ENCODE assay signal across 9 mouse cellular contexts in the genomic region with DNA sequence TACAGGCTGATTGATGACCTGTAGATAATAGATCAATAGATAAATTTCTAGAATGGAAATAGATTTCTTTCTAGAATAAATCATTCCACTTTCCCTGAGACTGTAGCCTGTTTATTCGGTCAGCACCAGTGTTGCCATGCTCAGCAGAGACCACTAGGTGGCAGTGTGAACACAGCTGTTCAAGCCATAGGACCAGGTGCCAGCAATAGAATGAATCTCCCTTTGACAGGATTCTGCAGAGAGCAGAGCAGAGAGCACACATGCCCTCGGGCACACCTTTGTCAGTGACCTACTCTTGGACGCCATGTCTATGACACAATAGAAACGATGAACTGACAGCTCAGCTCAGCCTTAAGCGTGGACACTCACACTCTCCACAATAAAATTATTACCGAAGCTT.
DNase-seq lines count a peak whose midpoint lies in the region; ATAC-seq and TF ChIP-seq lines count a peak whose summit lies in the region.
"Had no signal": no experiment of that assay in that cellular context is flagged by ENCODE, and none has a peak within 500 bp of the region (broad histone marks: within the 10 kb centered on the region; RNA-seq: fewer than 3 reads in every experiment).

No protein-coding gene starts in this region.

- H3K4me3 ChIP-seq in bone marrow, adult 2 months (replicated peaks; ENCODE audit: control insufficient read depth, low read depth, low read length), result no peak overlapping the region
- no peak overlapping the region for H3K4me3 ChIP-seq in embryonic facial prominence, embryonic 15.5 days (replicated peaks)
- no peak overlapping the region for H3K4me3 ChIP-seq in kidney, postnatal 0 days (replicated peaks; ENCODE audit: low read depth, low read length)
- no peak overlapping the region for H3K4me3 ChIP-seq in liver, embryonic 13.5 days (replicated peaks)
- no peak overlapping the region for H3K4me3 ChIP-seq in neural tube, embryonic 12.5 days
- H3K4me3 ChIP-seq in stomach, embryonic 16.5 days (replicated peaks; ENCODE audit: low read length), result no peak overlapping the region
- H3K4me3 ChIP-seq: erythroblast, embryonic 14.5 days had no signal

- no peak overlapping the region for H3K27ac ChIP-seq in bone marrow, adult 2 months (ENCODE audit: control insufficient read depth, insufficient read depth, low read depth, low read length, poor library complexity)
- H3K27ac ChIP-seq in embryonic facial prominence, embryonic 15.5 days (replicated peaks), result no peak overlapping the region
- H3K27ac ChIP-seq in kidney, postnatal 0 days, result no peak overlapping the region
- no peak overlapping the region for H3K27ac ChIP-seq in liver, embryonic 13.5 days
- no peak overlapping the region for H3K27ac ChIP-seq in neural tube, embryonic 12.5 days
- H3K27ac ChIP-seq in stomach, embryonic 16.5 days (ENCODE audit: low read length), result no peak overlapping the region

- H3K36me3 ChIP-seq in embryonic facial prominence, embryonic 15.5 days, result 0 out of 2 replicates have a peak, but pooled peaks cover 7% of the 10 kb centered on the region
- peaks cover 11% of the 10 kb centered on the region; the same call in 1 of the 2 replicates for H3K36me3 ChIP-seq in kidney, postnatal 0 days (ENCODE audit: insufficient read depth, low read length)
- H3K36me3 ChIP-seq in liver, embryonic 13.5 days, result peaks cover 24% of the 10 kb centered on the region
- H3K36me3 ChIP-seq in neural tube, embryonic 12.5 days, result peaks cover 21% of the 10 kb centered on the region
- H3K36me3 ChIP-seq in stomach, embryonic 16.5 days (ENCODE audit: control insufficient read depth, insufficient read depth, low read length), result peaks cover 3% of the 10 kb centered on the region; the same call in 1 of the 2 replicates

- WGBS in bone marrow, adult 2 months, result 24% methylated on average over 6 of the region's 6 CpGs
- 21% methylated on average over 6 of the region's 6 CpGs for WGBS in embryonic facial prominence, embryonic 15.5 days
- WGBS in kidney, postnatal 0 days, result 16% methylated on average over 6 of the region's 6 CpGs
- WGBS in liver, embryonic 13.5 days (ENCODE audit: insufficient replicate concordance), result 28% methylated on average over 6 of the region's 6 CpGs
- WGBS in neural tube, embryonic 12.5 days, result 19% methylated on average over 6 of the region's 6 CpGs
- 22% methylated on average over 6 of the region's 6 CpGs for WGBS in stomach, embryonic 16.5 days

- no peak overlapping the region for H3K9ac ChIP-seq in embryonic facial prominence, embryonic 15.5 days
- H3K9ac ChIP-seq in kidney, postnatal 0 days (ENCODE audit: low read depth, low read length), result no peak overlapping the region
- H3K9ac ChIP-seq in liver, embryonic 13.5 days, result no peak overlapping the region
- H3K9ac ChIP-seq in neural tube, embryonic 12.5 days, result no peak overlapping the region
- H3K9ac ChIP-seq in stomach, embryonic 16.5 days (ENCODE audit: low read length), result no peak overlapping the region

- no peaks in the 10 kb centered on the region for H3K27me3 ChIP-seq in embryonic facial prominence, embryonic 15.5 days
- no peaks in the 10 kb centered on the region for H3K27me3 ChIP-seq in kidney, postnatal 0 days (ENCODE audit: insufficient read depth, low read length)
- no peaks in the 10 kb centered on the region for H3K27me3 ChIP-seq in liver, embryonic 13.5 days
- H3K27me3 ChIP-seq in neural tube, embryonic 12.5 days (replicated peaks), result no peaks in the 10 kb centered on the region
- H3K27me3 ChIP-seq in stomach, embryonic 16.5 days (ENCODE audit: control insufficient read depth, insufficient read depth, low read length), result no peaks in the 10 kb centered on the region

- peak; percentile 97 for TF ChIP-seq CTCF in bone marrow, adult 2 months (IDR thresholded peaks at IDR 0.05; ENCODE audit: control insufficient read depth, insufficient read depth, low read length)
- peak; percentile 97 for TF ChIP-seq CTCF in kidney, postnatal 0 days (IDR thresholded peaks at IDR 0.05; ENCODE audit: low read depth)

- peak; percentile 86 for DNase-seq in CD4-positive, CD25-positive, alpha-beta regulatory T cell, adult 2 months (ENCODE audit: low read depth, low spot score)
- peak; percentile 51 to 69 for DNase-seq in heart, adult 9 months (ENCODE audit: low spot score in 2 of 2)
- DNase-seq in kidney, postnatal 0 days (ENCODE audit: low spot score), result peak; percentile 90
- peak; percentile 49 for DNase-seq in liver, embryonic 13.5 days

- no peak for TF ChIP-seq POLR2A in bone marrow, adult 2 months (IDR thresholded peaks at IDR 0.05; ENCODE audit: borderline replicate concordance, control insufficient read depth, low read depth, low read length)

- ATAC-seq in embryonic facial prominence, embryonic 15.5 days (ENCODE audit: insufficient number of reproducible peaks, low FRiP score, low TSS enrichment, low read depth), result peak; percentile 25; the same call in 1 of the 2 replicates
- ATAC-seq in kidney, postnatal 0 days (replicated peaks; ENCODE audit: low FRiP score, low read depth), result peak; percentile 38
- peak; percentile 37; the same call in 1 of the 2 replicates for ATAC-seq in liver, embryonic 13.5 days (ENCODE audit: low read depth)
- peak; percentile 57; the same call in 1 of the 2 replicates for ATAC-seq in neural tube, embryonic 12.5 days (ENCODE audit: low FRiP score, low read depth)
- peak; percentile 59 for ATAC-seq in stomach, embryonic 16.5 days (ENCODE audit: insufficient read depth, low FRiP score)

- no peaks in the 10 kb centered on the region for H3K4me1 ChIP-seq in bone marrow, adult 2 months (ENCODE audit: control insufficient read depth, insufficient read depth, low read length)
- H3K4me1 ChIP-seq in embryonic facial prominence, embryonic 15.5 days, result 0 out of 2 replicates have a peak, but pooled peaks cover 3% of the 10 kb centered on the region
- H3K4me1 ChIP-seq in kidney, postnatal 0 days (replicated peaks; ENCODE audit: insufficient read depth, low read length), result no peaks in the 10 kb centered on the region
- no peaks in the 10 kb centered on the region for H3K4me1 ChIP-seq in liver, embryonic 13.5 days (replicated peaks)
- H3K4me1 ChIP-seq in neural tube, embryonic 12.5 days, result peaks cover 4% of the 10 kb centered on the region
- H3K4me1 ChIP-seq in stomach, embryonic 16.5 days (ENCODE audit: control insufficient read depth, insufficient read depth, low read length), result no peaks in the 10 kb centered on the region

- no peaks in the 10 kb centered on the region for H3K9me3 ChIP-seq in embryonic facial prominence, embryonic 15.5 days (replicated peaks)
- no peaks in the 10 kb centered on the region for H3K9me3 ChIP-seq in kidney, postnatal 0 days (replicated peaks; ENCODE audit: low read length)
- no peaks in the 10 kb centered on the region for H3K9me3 ChIP-seq in liver, embryonic 13.5 days (replicated peaks)
- no peaks in the 10 kb centered on the region for H3K9me3 ChIP-seq in neural tube, embryonic 12.5 days
- 0 out of 2 replicates have a peak, but pooled peaks cover 4% of the 10 kb centered on the region for H3K9me3 ChIP-seq in stomach, embryonic 16.5 days (replicated peaks; ENCODE audit: control insufficient read depth, low read length)

- H3K4me2 ChIP-seq in embryonic facial prominence, embryonic 15.5 days (replicated peaks), result no peak overlapping the region
- H3K4me2 ChIP-seq in kidney, postnatal 0 days (ENCODE audit: low read length), result no peak overlapping the region
- H3K4me2 ChIP-seq in liver, embryonic 13.5 days, result no peak overlapping the region
- no peak overlapping the region for H3K4me2 ChIP-seq in neural tube, embryonic 12.5 days (replicated peaks)
- no peak overlapping the region for H3K4me2 ChIP-seq in stomach, embryonic 16.5 days (ENCODE audit: low read depth, low read length)
